Mouse (Mus musculus) hindbrain, postnatal 0 days (tissue): ENCODE measurements around the gene Trim2. TPM values are rescaled to one million over a fixed set of nuclear protein-coding genes. Genes with fewer than 3 reads are reported as not detected.

Experiments used
- ATAC-seq: fragments of 200-750 bp; cut with Nextera tagmentation; 2 replicates; pipeline ENCODE4 v1.8.0; 2017; ENCODE audit warnings: mild to moderate bottlenecking, moderate TSS enrichment, moderate library complexity
- DNase-seq: peaks from one replicate; pipeline ENCODE4 v3.0.0-alpha.2; 2015; ENCODE audit warnings: low spot score
- H3K27ac ChIP-seq: fragments of 300-500 bp; sonication (generic); 2 replicates; pipeline ENCODE4 v1.5.1; 2014; ENCODE audit warnings: mild to moderate bottlenecking
- H3K27me3 ChIP-seq: fragments of 300-500 bp; sonication (generic); 2 replicates; pipeline ENCODE4 v1.6.1; 2014; ENCODE audit warnings: low read length, mixed read lengths; ENCODE audit not compliant: insufficient read depth
- H3K36me3 ChIP-seq: fragments of 300-500 bp; sonication (generic); 2 replicates; pipeline ENCODE4 v1.6.1; 2014; ENCODE audit warnings: low read length, mixed read lengths; ENCODE audit not compliant: insufficient read depth
- H3K4me1 ChIP-seq: fragments of 300-500 bp; sonication (generic); 2 replicates; pipeline ENCODE4 v1.6.1; 2014; ENCODE audit warnings: antibody characterized with exemption, low read length, mixed read lengths; ENCODE audit not compliant: insufficient read depth
- H3K4me2 ChIP-seq: fragments of 300-500 bp; sonication (generic); 2 replicates; pipeline ENCODE4 v1.6.1; 2014; ENCODE audit warnings: low read depth, mild to moderate bottlenecking, low read length, moderate library complexity, mixed read lengths
- H3K4me3 ChIP-seq: fragments of 300-500 bp; sonication (generic); 2 replicates; pipeline ENCODE4 v1.5.1; 2014; ENCODE audit warnings: low read length
- H3K9ac ChIP-seq: fragments of 300-500 bp; sonication (generic); replicated peaks from 2 replicates; pipeline ENCODE4 v1.6.1; 2014; ENCODE audit warnings: mild to moderate bottlenecking, low read length, moderate library complexity, mixed read lengths
- H3K9me3 ChIP-seq: fragments of 300-500 bp; sonication (generic); 2 replicates; pipeline ENCODE4 v1.6.1; 2016; ENCODE audit warnings: low read length, mixed read lengths
- CTCF ChIP-seq: IDR thresholded peaks from 2 replicates; pipeline ENCODE4 v1.5.1; 2016; ENCODE audit warnings: antibody characterized with exemption, control low read depth, low read depth
- WGBS: fragments of 180-500 bp; shearing (Covaris S2); extraction: QIAGEN DNeasy Blood & Tissue Kit; methylation state at CpG from one replicate; pipeline ENCODE4 v1.1.7; 2014; 5-methylcytosine and 5-hydroxymethylcytosine counted together
- polyA plus RNA-seq: library from polyadenylated mRNA; unstranded; fragments of >200 nt; fragmentation: Nextera tagmentation; extraction: Ambion mirVana; gene quantifications from 2 replicates; pipeline ENCODE4 v1.2.1, GENCODE M21; 2015
- total RNA-seq: library from RNA; depleted of rRNA; stranded (reverse); fragments of >200 nt; gene quantifications from 2 replicates; pipeline ENCODE4 v1.2.3, GENCODE M21; 2014

The Trim2 gene
- total and polyA plus RNA-seq, 2 experiments from 2014 or later = 130 to 236 TPM

DNA sequence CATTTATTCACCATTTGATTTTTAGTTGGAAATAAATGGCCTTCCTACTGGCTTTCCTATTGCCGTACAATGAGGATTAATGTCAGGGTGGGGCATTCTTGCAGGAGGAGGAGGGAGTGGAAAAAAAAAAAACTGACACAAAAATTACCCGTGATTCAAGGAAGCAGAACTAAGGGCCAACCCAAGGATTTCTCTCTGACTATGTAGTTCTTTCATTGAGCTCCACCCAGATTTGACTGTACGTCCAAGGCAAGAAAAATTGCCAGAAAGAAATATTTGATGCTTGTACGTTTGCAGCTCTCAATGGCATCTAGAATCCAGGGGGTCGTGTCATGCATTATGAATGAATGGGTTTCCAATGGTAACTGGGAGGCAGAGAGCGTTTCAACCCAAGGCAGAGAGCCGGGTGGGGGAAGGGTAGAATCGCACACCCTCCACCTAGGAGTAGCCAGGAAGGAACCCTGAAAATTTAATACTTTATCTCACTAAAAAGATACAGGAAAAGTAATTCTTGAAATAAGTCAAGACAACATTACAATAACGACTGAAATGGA lies 86.9 kb downstream of the Trim2 start:
- Histone ChIP-seq H3K4me3 (peak overlapping the region; percentile 65), H3K4me2 (peak overlapping the region; percentile 83), H3K27me3 (no peaks in the 10 kb centered on the region), H3K27ac (peak overlapping the region; percentile 93), H3K4me1 (peaks cover 35% of the 10 kb centered on the region), H3K9ac (peak overlapping the region; percentile 79), H3K9me3 (no peaks in the 10 kb centered on the region), H3K36me3 (no peaks in the 10 kb centered on the region)
- TF ChIP-seq CTCF = no peak
- WGBS = under 1% methylated on average over 9 of the region's 9 CpGs
- DNase-seq = peak; percentile 79
- ATAC-seq = peak; percentile 57; the same call in 1 of the 2 replicates

DNA sequence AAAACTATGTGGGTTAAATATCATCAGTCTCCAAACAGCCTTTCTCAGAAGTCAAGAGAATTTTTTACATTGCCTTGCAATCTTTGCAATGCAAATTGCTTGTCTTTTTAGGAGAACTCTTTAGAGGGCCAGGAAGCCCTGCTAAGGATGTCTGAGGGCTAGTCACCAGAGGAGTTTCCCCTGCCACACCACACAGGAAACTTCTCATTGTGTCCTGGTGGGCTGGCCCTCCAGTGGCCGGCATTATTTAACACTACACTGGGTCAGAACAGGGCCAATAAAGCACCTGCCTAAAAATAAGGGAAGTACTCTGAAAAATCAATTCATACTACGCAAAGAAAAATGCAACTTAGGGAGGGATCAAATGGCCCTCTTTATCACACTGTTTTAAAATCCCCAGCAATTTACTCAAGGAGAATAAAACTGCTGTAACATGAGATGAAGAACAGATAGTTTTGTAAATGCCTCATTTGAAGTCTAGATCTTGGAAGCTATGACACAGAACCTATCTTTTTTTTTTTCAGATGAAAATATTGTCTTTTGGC lies 87.4 kb downstream of the Trim2 start:
- Histone ChIP-seq H3K4me3 (peak overlapping the region; percentile 65), H3K27me3 (no peaks in the 10 kb centered on the region), H3K4me2 (peak overlapping the region; percentile 83), H3K9me3 (no peaks in the 10 kb centered on the region), H3K36me3 (no peaks in the 10 kb centered on the region), H3K27ac (peak overlapping the region; percentile 93; the same call in 1 of the 2 replicates), H3K9ac (peak overlapping the region; percentile 79), H3K4me1 (peaks cover 41% of the 10 kb centered on the region)
- peak; percentile 37 for TF ChIP-seq CTCF
- ATAC-seq (no peak), DNase-seq (no peak)
- 6% methylated on average over 2 of the region's 2 CpGs for WGBS

DNA sequence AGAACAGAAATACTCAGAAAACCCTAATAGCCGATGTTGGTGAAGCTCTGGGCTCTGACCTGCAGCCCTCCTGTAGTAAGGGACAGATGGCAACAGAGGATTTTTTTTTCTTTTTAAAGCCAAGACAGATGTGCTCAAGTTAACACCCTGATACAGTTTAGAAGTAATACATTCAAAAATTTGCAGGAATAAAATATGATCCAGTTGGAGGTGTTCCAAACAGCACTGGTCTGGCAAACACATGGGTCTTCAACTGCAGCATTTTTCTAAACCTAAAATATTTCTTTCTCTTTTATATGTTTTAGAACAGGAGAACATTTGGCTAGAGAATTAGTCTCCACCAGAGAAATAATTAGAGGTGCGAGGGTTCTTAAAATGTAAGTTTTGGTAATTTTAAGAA lies 88.2 kb downstream of the Trim2 start:
- no peak for DNase-seq
- Histone ChIP-seq H3K4me3 (peak overlapping the region; percentile 65), H3K36me3 (no peaks in the 10 kb centered on the region), H3K27ac (peak overlapping the region; percentile 64; the same call in 1 of the 2 replicates), H3K27me3 (no peaks in the 10 kb centered on the region), H3K9ac (peak overlapping the region; percentile 79), H3K4me2 (peak overlapping the region; percentile 83), H3K9me3 (no peaks in the 10 kb centered on the region), H3K4me1 (peaks cover 41% of the 10 kb centered on the region)
- 33% methylated on average over 2 of the region's 2 CpGs for WGBS
- no peak for TF ChIP-seq CTCF
- ATAC-seq = no peak

- WGBS = 15% methylated on average over 4 of the region's 4 CpGs
- no peak for DNase-seq
Measured at GRCm38 (mm10) chr3:84217961-84218351, 88.7 kb downstream of the Trim2 start.

DNA sequence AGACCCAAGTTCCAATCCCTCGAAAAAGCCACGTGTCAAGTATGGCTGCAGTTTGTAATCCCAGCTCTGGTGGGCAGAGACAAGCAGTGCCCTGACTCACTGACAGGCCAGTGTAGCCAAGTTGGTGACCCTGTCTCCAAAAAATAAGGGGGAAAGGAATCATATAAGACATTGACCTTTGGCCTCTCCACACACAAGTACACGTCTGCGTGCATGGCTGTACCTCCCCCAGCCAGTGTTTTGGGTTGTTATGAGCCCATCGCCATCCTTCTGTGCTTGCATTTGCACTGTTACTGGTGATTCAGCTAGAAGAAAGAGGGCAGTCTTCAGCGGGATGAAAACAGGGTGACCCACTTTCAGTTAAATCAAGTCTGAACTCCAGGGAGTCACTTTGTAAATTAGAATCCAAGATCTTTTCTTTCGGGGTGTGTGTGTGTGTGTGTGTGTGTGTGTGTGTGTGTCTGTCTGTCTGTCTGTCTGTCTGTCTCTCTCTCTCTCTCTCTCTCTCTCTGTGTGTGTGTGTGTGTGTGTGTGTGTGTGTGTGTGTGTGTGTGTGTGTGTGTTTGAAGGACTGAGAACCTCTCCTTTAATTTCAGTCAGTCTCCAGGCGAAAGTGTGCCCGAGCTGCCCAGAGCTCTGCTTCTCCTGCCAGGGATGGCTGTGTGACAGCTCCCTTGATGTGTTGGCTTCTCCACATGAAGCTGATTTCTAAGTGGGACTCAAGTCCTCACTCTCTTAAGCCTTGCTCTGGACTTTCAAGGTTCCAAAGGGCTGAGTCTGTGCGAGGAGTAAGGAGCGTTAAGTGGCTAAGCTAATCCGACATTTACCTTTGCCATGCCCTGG lies 89.3 kb downstream of the Trim2 start:
- Histone ChIP-seq H3K9ac (peak overlapping the region; percentile 79), H3K4me3 (peak overlapping the region; percentile 65), H3K4me1 (peaks cover 41% of the 10 kb centered on the region), H3K9me3 (no peaks in the 10 kb centered on the region), H3K4me2 (peak overlapping the region; percentile 83), H3K27me3 (no peaks in the 10 kb centered on the region), H3K27ac (peak overlapping the region; percentile 64), H3K36me3 (no peaks in the 10 kb centered on the region)
- DNase-seq = peak; percentile 59
- 33% methylated on average over 12 of the region's 12 CpGs for WGBS
- no peak for TF ChIP-seq CTCF
- ATAC-seq = no peak

More at GRCm38 (mm10) chr3:84217961-84218351, 88.7 kb downstream of the Trim2 start:
- no peaks in the 10 kb centered on the region for H3K27me3 ChIP-seq
- peak overlapping the region; percentile 65 for H3K4me3 ChIP-seq
- H3K4me1 ChIP-seq = peaks cover 41% of the 10 kb centered on the region
- H3K9ac ChIP-seq = peak overlapping the region; percentile 79
- no peaks in the 10 kb centered on the region for H3K36me3 ChIP-seq
- peak overlapping the region; percentile 64 for H3K27ac ChIP-seq
- ATAC-seq = no peak
- peak overlapping the region; percentile 83 for H3K4me2 ChIP-seq
- TF ChIP-seq CTCF = no peak
- no peaks in the 10 kb centered on the region for H3K9me3 ChIP-seq

DNA sequence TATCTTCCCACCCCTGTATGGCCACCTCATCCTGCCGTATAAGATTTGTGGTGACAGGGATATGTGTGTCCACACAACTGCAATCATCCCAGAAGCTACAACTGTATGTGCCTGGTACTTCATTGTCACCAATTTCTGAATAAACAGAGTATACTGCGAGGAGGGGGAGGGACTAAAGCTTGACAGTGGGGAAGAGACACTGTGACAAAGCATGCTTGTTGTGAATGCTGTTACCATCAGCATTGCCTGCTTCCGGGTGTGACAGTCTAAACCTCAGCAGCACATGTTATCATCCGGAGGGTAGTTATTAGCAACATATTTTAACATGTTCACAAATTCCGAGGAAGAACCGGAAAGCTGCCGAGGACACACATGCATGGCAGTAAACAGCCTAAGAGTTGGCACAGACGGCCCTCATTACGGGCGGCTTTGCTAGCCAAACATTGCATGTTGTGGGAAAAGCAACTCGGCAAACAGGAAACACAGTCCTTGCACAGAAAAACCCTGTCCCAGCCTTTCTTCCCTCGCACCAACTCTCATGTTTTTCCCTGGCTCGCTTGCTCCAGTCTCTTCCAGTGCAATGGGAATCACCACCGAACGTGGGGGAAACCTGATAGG lies 90.8 kb downstream of the Trim2 start:
- peaks cover 41% of the 10 kb centered on the region for H3K4me1 ChIP-seq
- no peaks in the 10 kb centered on the region for H3K27me3 ChIP-seq
- H3K36me3 ChIP-seq = no peaks in the 10 kb centered on the region
- H3K9ac ChIP-seq = peak overlapping the region; percentile 18
- H3K9me3 ChIP-seq = no peaks in the 10 kb centered on the region
- H3K4me2 ChIP-seq = peak overlapping the region; percentile 83
- H3K27ac ChIP-seq = peak overlapping the region; percentile 64; the same call in 1 of the 2 replicates
- ATAC-seq = no peak
- WGBS = 36% methylated on average over 15 of the region's 15 CpGs
- TF ChIP-seq CTCF = no peak
- H3K4me3 ChIP-seq = peak overlapping the region; percentile 20
- peak; percentile 40 for DNase-seq
